Mouse (Mus musculus): ENCODE results near the gene Spaca3. TPM values are rescaled to one million over a fixed set of nuclear protein-coding genes. Genes with fewer than 3 reads are reported as not detected.
A peak's percentile ranks its signal among the peaks of the same experiment; 100 is the strongest.

The Spaca3 gene
- total RNA-seq (2014; fragmentation: Nextera tagmentation) (not detected in 2 replicates), total RNA-seq (2017) (not detected in 2 replicates)

DNA sequence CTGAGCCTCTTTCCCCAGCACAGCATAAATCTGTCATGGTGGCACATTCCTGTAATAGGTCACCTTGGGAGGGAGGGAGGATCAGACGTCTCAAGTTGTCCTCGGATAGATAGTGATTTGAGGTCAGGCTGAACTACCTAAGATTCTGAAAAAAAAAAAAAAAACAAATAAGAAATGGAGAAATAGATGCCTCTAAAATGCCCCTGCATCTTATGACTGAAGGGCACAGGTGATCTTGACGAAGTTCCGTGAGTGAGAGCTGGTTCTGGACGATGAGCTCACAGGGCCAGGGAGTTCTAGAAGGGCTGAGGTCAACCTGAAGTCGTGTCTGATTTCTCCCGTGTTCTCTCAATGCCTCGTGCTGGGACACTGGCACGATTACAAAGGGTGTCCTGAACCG, at the start of gene Spaca3:
Spaca3 (plus strand) TSS at position 301 of the 400 bp plus-strand sequence.
- ATAC-seq (replicated peaks; ENCODE audit: low FRiP score, low TSS enrichment, poor library complexity, severe bottlenecking), result no peak

DNA sequence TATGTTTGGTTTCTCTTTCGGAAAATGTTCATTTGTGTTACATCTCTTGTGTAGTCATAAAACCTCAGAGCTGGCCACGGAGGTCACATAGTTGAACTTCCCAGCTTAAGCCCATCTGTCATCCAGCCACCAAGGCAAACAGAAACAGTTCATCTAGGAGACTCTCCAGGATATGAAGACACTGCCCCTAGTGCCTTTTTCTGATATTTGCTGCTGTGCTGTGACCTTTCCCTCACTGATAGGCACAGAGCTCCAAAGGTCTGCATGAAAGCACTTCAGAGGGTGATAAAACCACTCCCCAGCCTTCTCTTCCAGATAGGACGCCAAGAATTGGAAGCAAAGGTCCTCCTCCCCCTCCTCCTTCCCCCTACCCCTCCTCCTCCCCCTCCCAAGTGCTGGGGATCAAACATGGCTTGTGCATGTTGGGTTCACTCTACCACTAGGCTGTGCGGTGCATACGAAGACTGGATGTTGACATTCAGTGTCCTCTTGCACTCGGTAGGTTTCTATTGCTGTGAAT, 49.6 kb upstream of the Spaca3 start:
- peak; percentile 76 for ATAC-seq (replicated peaks; ENCODE audit: low FRiP score, low TSS enrichment, poor library complexity, severe bottlenecking)

DNA sequence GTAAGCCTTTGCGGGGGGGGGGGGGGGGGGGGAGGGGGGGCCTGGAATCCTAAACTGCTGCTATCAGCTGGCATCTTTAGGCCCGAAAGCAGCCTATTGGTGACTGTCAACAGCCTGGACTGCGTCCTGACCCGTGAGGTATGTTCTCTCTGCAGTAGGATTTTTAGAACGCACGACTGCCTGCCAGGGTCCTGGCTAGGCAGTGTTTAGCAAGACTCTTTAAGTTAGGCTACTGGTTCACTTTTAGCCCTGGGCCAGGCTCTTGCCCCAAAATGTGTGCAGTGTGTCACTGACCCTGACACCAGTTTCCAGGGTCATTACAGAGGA, 48.5 kb upstream of the Spaca3 start:
- no peak for ATAC-seq (replicated peaks; ENCODE audit: low FRiP score, low TSS enrichment, poor library complexity, severe bottlenecking)

GRCm38 (mm10) chr11:80809993-80810821, 48.0 kb upstream of the Spaca3 start, which contains the start of gene Tmem98:
Gene Tmem98 (plus strand): TSS chr11:80810175.
- ATAC-seq (replicated peaks; ENCODE audit: low FRiP score, low TSS enrichment, poor library complexity, severe bottlenecking), result no peak

GRCm38 (mm10) chr11:80811156-80811555, 47.0 kb upstream of the Spaca3 start:
- ATAC-seq (replicated peaks; ENCODE audit: low FRiP score, low TSS enrichment, poor library complexity, severe bottlenecking), result no peak

GRCm38 (mm10) chr11:80815354-80815753, 42.8 kb upstream of the Spaca3 start:
- ATAC-seq (replicated peaks; ENCODE audit: low FRiP score, low TSS enrichment, poor library complexity, severe bottlenecking), result no peak

- peak; percentile 42; the same call in 1 of the 2 replicates for ATAC-seq (replicated peaks; ENCODE audit: low FRiP score, low TSS enrichment, poor library complexity, severe bottlenecking)
Observed at GRCm38 (mm10) chr11:80818060-80818697, 40.0 kb upstream of the Spaca3 start.

- ATAC-seq (replicated peaks; ENCODE audit: low FRiP score, low TSS enrichment, poor library complexity, severe bottlenecking), result no peak
Observed at GRCm38 (mm10) chr11:80820085-80820484, 38.1 kb upstream of the Spaca3 start.

DNA sequence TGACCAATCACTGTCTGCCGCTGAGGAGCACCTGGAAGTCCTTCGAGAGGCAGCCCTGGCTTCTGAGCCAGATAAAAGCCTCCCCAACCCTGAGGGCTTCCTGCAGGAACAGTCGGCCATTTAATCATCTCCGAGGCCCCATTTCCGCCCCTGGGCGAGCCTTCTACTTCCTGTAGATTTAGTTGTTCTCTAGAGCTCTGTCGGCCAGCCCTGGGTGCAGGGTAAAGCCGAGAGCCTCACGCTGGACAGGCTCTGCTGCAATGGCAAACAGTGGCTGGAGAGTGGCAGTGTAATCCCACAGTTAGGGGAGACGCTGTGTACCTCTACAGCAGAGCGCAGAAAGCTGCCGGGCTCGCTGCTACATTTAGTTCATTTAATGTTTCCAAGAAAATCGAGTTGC, 36.9 kb upstream of the Spaca3 start:
- no peak for ATAC-seq (replicated peaks; ENCODE audit: low FRiP score, low TSS enrichment, poor library complexity, severe bottlenecking)

DNA sequence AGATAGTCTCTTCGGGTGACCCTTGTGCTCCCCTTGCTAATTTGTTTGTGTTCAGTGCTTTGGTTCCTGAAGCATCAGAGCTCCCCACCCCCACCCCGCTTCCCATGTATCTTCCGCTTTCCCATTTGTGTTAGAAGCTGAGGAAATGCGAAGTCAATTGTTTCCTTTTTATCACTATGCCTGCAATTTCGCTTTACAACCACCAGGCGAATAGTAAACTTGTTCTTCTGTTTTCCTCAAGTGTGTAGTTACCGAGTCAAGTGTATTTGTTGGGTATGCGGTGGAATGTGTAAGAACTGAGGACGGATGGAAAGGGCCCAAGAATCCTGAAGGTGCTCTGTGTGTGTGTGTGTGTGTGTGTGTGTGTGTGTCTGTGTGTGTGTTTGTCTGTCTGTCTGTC, 36.4 kb upstream of the Spaca3 start:
- no peak for ATAC-seq (replicated peaks; ENCODE audit: low FRiP score, low TSS enrichment, poor library complexity, severe bottlenecking)

GRCm38 (mm10) chr11:80835395-80835794, 22.8 kb upstream of the Spaca3 start:
- ATAC-seq (replicated peaks; ENCODE audit: low FRiP score, low TSS enrichment, poor library complexity, severe bottlenecking), result no peak

DNA sequence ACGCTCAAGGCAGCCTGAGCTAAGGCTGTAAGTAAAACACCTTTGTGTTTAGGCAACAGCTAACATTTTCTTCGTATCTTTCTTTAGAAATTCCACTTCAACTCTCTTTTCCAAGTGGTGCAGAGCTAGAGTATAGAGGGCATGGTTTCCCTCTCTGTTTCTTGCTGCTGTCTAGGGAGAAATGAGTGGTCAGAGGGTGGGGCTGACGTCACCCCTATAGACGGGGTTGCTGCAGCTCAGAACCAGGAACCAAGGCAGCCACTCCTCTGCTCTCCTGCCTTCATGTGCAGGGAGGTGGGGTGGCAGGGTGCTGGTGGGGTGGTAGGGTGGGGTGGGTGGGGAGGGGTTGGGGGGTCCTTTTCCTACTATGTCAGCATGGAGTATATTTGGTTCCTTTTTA, 22.3 kb upstream of the Spaca3 start:
- no peak for ATAC-seq (replicated peaks; ENCODE audit: low FRiP score, low TSS enrichment, poor library complexity, severe bottlenecking)

DNA sequence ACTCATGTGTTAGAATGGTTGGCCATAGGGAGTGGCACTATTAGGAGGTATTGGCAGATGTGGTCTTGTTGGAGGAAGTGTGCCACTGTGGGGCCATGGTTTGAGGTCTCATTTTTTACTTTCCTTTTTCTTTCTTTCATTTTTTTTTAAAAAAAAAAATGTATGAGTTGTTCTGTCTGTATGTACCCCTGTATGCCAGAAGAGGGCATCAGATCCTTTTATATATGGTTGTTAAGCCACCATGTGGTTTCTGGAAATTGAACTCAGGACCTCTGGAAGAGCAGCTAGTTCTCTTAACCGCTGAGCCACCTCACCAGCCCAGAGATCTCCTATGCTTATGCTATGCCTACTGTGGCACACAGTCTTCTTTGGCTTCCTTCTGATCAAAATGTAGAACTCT, 19.4 kb upstream of the Spaca3 start:
- ATAC-seq (replicated peaks; ENCODE audit: low FRiP score, low TSS enrichment, poor library complexity, severe bottlenecking), result no peak

DNA sequence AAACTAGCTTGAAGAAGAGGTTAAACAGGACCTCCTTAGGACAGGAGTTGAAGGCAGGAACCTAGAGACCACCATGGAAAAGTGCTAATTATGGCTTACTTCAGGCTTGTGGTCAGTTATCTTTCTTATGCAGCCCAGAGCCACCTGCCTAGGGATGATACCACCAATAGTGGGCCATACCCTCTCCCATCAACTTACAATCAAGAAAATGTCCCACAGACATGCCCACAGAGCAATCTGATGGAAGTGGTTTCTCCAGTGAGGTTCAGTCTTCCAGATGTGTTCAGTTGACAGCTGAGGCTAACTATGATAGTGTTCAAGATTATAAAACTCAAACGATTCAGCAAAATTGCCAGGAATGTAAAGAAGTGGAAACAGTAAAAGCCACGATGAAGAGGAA, 14.7 kb upstream of the Spaca3 start:
- no peak for ATAC-seq (replicated peaks; ENCODE audit: low FRiP score, low TSS enrichment, poor library complexity, severe bottlenecking)

- ATAC-seq (replicated peaks; ENCODE audit: low FRiP score, low TSS enrichment, poor library complexity, severe bottlenecking), result no peak
Observed at GRCm38 (mm10) chr11:80845486-80845885, 12.7 kb upstream of the Spaca3 start.

- ATAC-seq (replicated peaks; ENCODE audit: low FRiP score, low TSS enrichment, poor library complexity, severe bottlenecking), result no peak
Observed at GRCm38 (mm10) chr11:80846115-80846514, 12.1 kb upstream of the Spaca3 start.

DNA sequence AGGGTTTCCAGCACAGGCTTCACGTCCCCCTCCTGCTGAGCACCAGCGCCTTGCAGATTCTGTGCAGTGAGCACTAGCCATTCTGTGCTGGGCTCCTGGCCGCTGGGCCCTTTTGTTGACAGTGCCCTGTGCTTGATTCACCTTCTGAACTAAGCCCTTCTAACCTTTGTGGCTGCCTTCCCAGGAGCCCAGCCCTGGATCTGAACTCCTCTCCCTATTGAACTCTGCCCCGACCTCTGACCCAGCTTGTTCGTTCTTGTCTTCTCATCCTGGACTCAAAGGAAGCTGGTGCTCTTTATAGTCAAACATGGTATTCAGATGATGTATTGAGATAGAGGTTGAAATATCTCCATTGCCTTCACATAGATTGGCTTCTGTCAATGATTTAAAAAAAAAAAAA, 10.0 kb upstream of the Spaca3 start:
- no peak for ATAC-seq (replicated peaks; ENCODE audit: low FRiP score, low TSS enrichment, poor library complexity, severe bottlenecking)

DNA sequence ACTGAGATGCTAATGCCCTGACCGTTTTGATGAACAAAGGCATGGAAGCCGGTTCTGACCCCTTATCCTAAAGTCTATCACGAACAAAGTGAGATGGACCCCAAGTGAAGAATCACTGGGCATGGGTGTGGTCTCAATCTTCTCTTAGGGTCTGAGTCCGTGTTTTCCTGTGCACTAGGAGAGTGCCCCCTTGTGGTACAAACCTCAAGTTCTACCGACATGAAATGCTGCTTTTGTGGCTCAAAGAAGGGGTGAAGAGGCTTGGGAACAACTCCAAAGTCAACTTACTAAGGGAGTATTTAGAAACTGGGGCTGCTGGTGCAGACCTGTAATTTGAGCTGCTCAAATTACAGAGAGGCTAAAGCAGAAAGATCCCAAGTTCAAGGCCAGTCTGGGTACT, 6.3 kb upstream of the Spaca3 start:
- 0 out of 2 replicates have a peak, but pooled peaks have one; percentile 43 for ATAC-seq (replicated peaks; ENCODE audit: low FRiP score, low TSS enrichment, poor library complexity, severe bottlenecking)

DNA sequence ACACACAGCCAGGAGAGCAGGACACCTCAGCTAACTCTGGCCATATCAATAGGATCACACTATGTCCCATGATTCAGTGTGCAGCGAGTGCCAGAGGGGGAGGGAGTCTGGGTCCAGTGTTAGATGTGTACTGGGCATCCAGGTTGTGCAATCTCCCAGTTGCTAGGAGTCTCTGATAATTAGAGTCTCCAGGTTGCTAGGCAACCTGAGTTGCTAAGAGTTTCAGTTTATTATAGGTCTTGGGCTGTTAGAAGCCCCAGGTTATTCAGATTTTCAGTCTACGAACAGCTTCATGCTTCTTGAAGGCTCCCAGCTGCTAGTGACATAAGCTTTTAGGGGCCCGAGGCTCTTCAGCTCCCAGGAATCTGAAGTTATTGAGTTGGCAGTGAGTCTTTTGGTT, 5.2 kb upstream of the Spaca3 start:
- ATAC-seq (replicated peaks; ENCODE audit: low FRiP score, low TSS enrichment, poor library complexity, severe bottlenecking), result no peak

- ATAC-seq (replicated peaks; ENCODE audit: low FRiP score, low TSS enrichment, poor library complexity, severe bottlenecking), result no peak
Observed at GRCm38 (mm10) chr11:80854430-80854829, 3.7 kb upstream of the Spaca3 start.

GRCm38 (mm10) chr11:80854908-80855307, 3.3 kb upstream of the Spaca3 start:
- ATAC-seq (replicated peaks; ENCODE audit: low FRiP score, low TSS enrichment, poor library complexity, severe bottlenecking), result peak; percentile 57
